Mouse (Mus musculus) embryonic facial prominence, embryonic 11.5 days (tissue): ENCODE results near the gene Rev3l. TPM values are rescaled to one million over a fixed set of nuclear protein-coding genes. Genes with fewer than 3 reads are reported as not detected.

Experiments used
- ATAC-seq: fragments of 200-750 bp; cut with Nextera tagmentation; replicated peaks from 2 replicates; pipeline ENCODE4 v1.8.0; 2017; ENCODE audit warnings: low read depth; ENCODE audit not compliant: insufficient number of reproducible peaks, low FRiP score, low TSS enrichment
- DNase-seq: peaks from one replicate; pipeline ENCODE4 v3.0.0-alpha.2; 2015; ENCODE audit warnings: low spot score
- H3K27ac ChIP-seq: fragments of 300-500 bp; sonication (generic); replicated peaks from 2 replicates; pipeline ENCODE4 v1.5.1; 2014; ENCODE audit warnings: mild to moderate bottlenecking, low read depth, low read length, control low read depth
- H3K27me3 ChIP-seq: fragments of 300-500 bp; sonication (generic); 2 replicates; pipeline ENCODE4 v1.6.1; 2014; ENCODE audit warnings: mild to moderate bottlenecking, low read length, moderate library complexity, mixed read lengths; ENCODE audit not compliant: control insufficient read depth, insufficient read depth
- H3K36me3 ChIP-seq: fragments of 300-500 bp; sonication (generic); replicated peaks from 2 replicates; pipeline ENCODE4 v1.6.1; 2014; ENCODE audit warnings: low read depth, mild to moderate bottlenecking, low read length, moderate library complexity, mixed read lengths; ENCODE audit not compliant: control insufficient read depth, insufficient read depth
- H3K4me1 ChIP-seq: fragments of 300-500 bp; sonication (generic); 2 replicates; pipeline ENCODE4 v1.6.1; 2014; ENCODE audit warnings: low read length, mixed read lengths; ENCODE audit not compliant: control insufficient read depth, insufficient read depth
- H3K4me2 ChIP-seq: fragments of 300-500 bp; sonication (generic); 2 replicates; pipeline ENCODE4 v1.6.1; 2014; ENCODE audit warnings: low read depth, mild to moderate bottlenecking, control low read depth, low read length, moderate library complexity
- H3K4me3 ChIP-seq: fragments of 300-500 bp; sonication (generic); 2 replicates; pipeline ENCODE4 v1.5.1; 2014; ENCODE audit warnings: low read depth, low read length, control low read depth
- H3K9ac ChIP-seq: fragments of 300-500 bp; sonication (generic); replicated peaks from 2 replicates; pipeline ENCODE4 v1.6.1; 2014; ENCODE audit warnings: mild to moderate bottlenecking, control low read depth, low read length
- H3K9me3 ChIP-seq: fragments of 300-500 bp; sonication (generic); replicated peaks from 2 replicates; pipeline ENCODE4 v1.6.1; 2016; ENCODE audit warnings: mild to moderate bottlenecking, low read length, inconsistent platforms, mixed read lengths; ENCODE audit not compliant: control insufficient read depth
- WGBS: fragments of 180-500 bp; shearing (Covaris S2); extraction: QIAGEN DNeasy Blood & Tissue Kit; methylation state at CpG from one replicate; pipeline ENCODE4 v1.1.7; 2014; 5-methylcytosine and 5-hydroxymethylcytosine counted together
- polyA plus RNA-seq: library from polyadenylated mRNA; unstranded; fragments of >200 nt; fragmentation: Nextera tagmentation; extraction: Ambion mirVana; gene quantifications from 2 replicates; pipeline ENCODE4 v1.2.1, GENCODE M21; 2014

Gene Rev3l
- polyA plus RNA-seq, 1 experiment from 2014 or later: 21.8 TPM

DNA sequence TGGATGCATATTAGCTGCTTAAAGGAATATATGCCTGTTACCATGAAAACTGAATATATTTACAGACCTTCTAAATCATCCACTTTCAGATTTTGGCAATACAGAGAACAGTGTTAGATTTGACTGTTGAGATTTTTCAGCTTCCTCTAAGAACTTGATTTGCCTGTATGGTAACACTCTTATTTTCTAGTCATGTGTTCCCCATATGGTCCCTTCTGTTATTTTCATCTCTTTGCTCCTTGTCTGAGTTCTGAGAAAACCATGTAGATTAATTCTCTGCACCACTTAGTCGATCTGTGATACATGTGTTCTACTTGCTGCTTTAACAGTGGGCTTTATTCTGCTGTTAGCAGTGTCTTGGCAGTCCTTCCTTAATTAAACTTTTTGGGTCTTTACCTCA is 110.7 kb downstream of the Rev3l start:
- Histone ChIP-seq H3K9me3 (no peaks in the 10 kb centered on the region), H3K36me3 (peaks cover 2% of the 10 kb centered on the region; the same call in 1 of the 2 replicates), H3K4me3 (no peak overlapping the region), H3K27me3 (no peaks in the 10 kb centered on the region), H3K4me2 (no peak overlapping the region), H3K9ac (no peak overlapping the region), H3K4me1 (no peaks in the 10 kb centered on the region), H3K27ac (no peak overlapping the region)
- DNase-seq (no peak), ATAC-seq (no peak)
- 78% methylated on average over 1 of the region's 1 CpGs for WGBS

DNA sequence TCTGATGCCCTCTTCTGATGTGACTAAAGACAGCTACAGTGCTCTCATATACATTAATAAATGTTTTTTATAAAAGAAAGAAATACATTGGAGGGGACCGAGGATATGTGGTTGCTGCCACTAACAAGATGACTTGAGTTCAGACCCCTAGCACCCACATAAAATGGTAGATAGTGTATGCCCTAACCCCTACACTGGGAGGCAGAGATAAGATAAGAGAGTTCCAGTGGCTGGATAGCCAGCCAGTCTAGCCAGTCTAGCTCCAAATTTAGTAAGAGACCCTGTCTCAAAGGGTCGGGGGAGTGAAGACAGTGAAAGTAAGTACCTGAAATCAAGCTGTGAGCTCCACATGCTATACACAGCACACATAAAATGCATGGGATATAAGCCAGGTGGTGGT is 133.6 kb downstream of the Rev3l start:
- WGBS: 91% methylated on average over 2 of the region's 2 CpGs
- no peaks in the 10 kb centered on the region for H3K4me1 ChIP-seq
- peaks cover 3% of the 10 kb centered on the region for H3K36me3 ChIP-seq
- no peaks in the 10 kb centered on the region for H3K27me3 ChIP-seq
- H3K4me3 ChIP-seq: no peak overlapping the region
- no peak overlapping the region for H3K4me2 ChIP-seq
- no peak overlapping the region for H3K9ac ChIP-seq
- no peak overlapping the region for H3K27ac ChIP-seq
- no peaks in the 10 kb centered on the region for H3K9me3 ChIP-seq
- DNase-seq (no peak), ATAC-seq (no peak)

- no peaks in the 10 kb centered on the region for H3K4me1 ChIP-seq
- ATAC-seq (no peak), DNase-seq (no peak)
- no peak overlapping the region for H3K4me3 ChIP-seq
- no peak overlapping the region for H3K4me2 ChIP-seq
- H3K9ac ChIP-seq: no peak overlapping the region
- no peaks in the 10 kb centered on the region for H3K27me3 ChIP-seq
- 54% methylated on average over 3 of the region's 3 CpGs for WGBS
- H3K9me3 ChIP-seq: no peaks in the 10 kb centered on the region
- no peaks in the 10 kb centered on the region for H3K36me3 ChIP-seq
- H3K27ac ChIP-seq: no peak overlapping the region
Measured at GRCm38 (mm10) chr10:39888621-39889020, 156.7 kb downstream of the Rev3l start.

DNA sequence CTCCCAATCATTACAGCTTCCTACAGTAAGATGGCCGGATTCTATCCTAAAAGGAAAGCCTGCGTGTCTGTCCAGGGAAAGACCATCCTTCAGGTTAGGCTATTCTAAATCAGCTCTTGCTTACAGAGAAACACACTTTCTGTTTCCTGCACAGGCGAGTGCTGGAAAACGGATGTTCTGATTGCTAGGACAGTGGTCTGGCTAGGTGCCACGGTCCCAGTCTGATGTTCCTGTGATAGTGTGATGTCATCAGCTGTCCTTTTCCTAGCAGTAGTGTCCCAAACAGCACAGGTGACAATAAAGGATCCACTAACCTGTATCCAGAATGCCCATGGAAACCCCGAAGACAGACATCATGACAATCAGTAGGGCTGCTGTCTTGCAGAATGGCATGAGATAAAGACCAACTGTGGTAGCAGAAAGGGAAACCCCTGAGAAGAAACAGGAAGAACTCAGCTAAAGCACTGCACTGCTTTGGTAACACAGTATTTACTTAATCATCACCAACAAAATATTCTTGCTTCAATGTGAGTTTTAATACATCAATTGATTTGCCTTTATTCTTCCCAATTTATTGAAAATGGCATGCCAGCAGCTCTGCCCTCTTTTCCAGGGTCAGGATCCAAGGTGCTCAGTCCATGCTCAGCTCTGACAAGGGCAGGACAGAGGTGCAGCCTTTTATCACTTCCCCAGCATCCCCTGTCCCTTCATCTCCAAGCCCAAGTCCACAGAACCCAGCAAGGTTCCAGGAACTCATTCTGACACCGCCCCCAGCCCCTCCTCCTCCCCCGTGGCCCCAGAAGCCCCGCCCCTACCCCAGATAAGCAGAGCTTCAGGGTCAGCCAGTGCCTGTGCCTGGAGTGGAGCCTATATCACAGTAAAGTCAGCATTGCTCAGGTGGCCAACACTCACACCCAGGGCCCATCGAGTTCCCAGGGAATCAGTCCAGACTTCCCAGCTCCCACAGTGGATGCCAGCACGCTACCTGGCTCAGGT is 162.1 kb downstream of the Rev3l start:
- ATAC-seq: no peak
- Histone ChIP-seq H3K9me3 (no peaks in the 10 kb centered on the region), H3K36me3 (no peaks in the 10 kb centered on the region), H3K4me1 (no peaks in the 10 kb centered on the region), H3K4me2 (no peak overlapping the region), H3K9ac (no peak overlapping the region), H3K27ac (no peak overlapping the region), H3K27me3 (no peaks in the 10 kb centered on the region), H3K4me3 (no peak overlapping the region)
- 73% methylated on average over 11 of the region's 11 CpGs for WGBS
- no peak for DNase-seq

- Histone ChIP-seq H3K9ac (no peak overlapping the region), H3K4me1 (no peaks in the 10 kb centered on the region), H3K4me2 (no peak overlapping the region), H3K27ac (no peak overlapping the region), H3K4me3 (no peak overlapping the region), H3K36me3 (no peaks in the 10 kb centered on the region), H3K27me3 (no peaks in the 10 kb centered on the region), H3K9me3 (no peaks in the 10 kb centered on the region)
- ATAC-seq (no peak), DNase-seq (no peak)
- 80% methylated on average over 5 of the region's 5 CpGs for WGBS
Measured at GRCm38 (mm10) chr10:39896503-39896902, 164.6 kb downstream of the Rev3l start.

DNA sequence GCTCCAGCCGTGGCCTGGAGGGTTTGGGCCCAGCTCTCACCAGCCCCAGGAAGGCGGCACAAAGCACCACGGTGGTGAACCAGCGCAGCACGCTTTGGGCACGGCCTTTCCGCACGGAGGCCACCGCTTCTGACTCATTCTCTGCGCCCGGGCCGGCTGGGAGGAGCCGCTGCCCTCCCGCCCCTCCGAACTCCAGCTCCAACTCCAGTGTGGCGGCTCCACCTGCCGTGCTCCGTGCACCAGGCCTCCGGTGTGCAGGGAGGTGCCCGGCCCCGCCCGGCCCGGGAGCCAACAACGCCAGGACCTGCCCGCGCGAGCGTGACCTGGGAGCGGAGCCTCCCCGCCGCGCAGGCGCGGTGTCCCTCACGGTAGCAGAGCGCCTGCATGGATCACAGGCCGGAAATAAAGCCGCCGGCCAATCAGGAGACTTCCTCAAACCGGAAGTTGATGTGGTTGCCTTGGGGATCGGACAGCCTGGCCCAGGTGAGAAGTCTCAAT is 167.0 kb downstream of the Rev3l start, which contains the start of gene Mfsd4b4:
Mfsd4b4 (minus strand) TSS at position 365 of the 498 bp plus-strand sequence.
- Histone ChIP-seq H3K36me3 (no peaks in the 10 kb centered on the region), H3K9me3 (no peaks in the 10 kb centered on the region), H3K4me1 (no peaks in the 10 kb centered on the region), H3K9ac (peak within 1 kb of the TSS; percentile 94), H3K4me3 (peak within 1 kb of the TSS; percentile 74), H3K27me3 (no peaks in the 10 kb centered on the region), H3K27ac (peak within 1 kb of the TSS; percentile 70; the same call in 1 of the 2 replicates), H3K4me2 (peak within 1 kb of the TSS; percentile 87)
- DNase-seq: peak; percentile 96
- ATAC-seq: peak; percentile 97
- WGBS: under 1% methylated on average over 41 of the region's 41 CpGs

DNA sequence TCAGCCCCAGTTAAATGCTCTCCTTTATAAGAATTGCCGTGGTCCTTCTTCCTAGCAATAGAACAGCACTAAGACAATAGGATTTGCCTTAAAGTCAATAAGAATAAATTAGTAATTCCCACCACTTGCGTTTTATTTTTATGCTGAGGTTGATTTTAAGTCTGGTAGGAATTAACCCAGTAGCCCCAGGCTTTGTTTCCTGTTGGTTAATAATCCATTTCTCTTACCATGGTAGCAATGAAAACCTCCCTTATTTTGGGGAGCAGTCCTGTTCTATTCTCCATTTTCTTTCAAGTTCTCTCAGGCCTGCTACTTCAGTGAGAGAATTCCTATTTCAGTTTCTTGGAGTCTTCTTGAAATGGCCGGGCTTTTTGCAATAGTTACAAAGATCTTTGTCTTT is 172.3 kb downstream of the Rev3l start:
- no peaks in the 10 kb centered on the region for H3K9me3 ChIP-seq
- ATAC-seq: no peak
- no peak overlapping the region for H3K9ac ChIP-seq
- H3K4me2 ChIP-seq: no peak overlapping the region
- H3K4me3 ChIP-seq: no peak overlapping the region
- H3K27me3 ChIP-seq: no peaks in the 10 kb centered on the region
- H3K4me1 ChIP-seq: no peaks in the 10 kb centered on the region
- 78% methylated on average over 3 of the region's 3 CpGs for WGBS
- H3K27ac ChIP-seq: no peak overlapping the region
- no peaks in the 10 kb centered on the region for H3K36me3 ChIP-seq
- no peak for DNase-seq
